Mouse (Mus musculus): ENCODE measurements around the gene Tubgcp3.
"Not testable (repeated sequence)": the region's sequence is repeated elsewhere in the genome, so short reads cannot be mapped to it uniquely, and the experiment has no call there.

Tubgcp3 gene

DNA sequence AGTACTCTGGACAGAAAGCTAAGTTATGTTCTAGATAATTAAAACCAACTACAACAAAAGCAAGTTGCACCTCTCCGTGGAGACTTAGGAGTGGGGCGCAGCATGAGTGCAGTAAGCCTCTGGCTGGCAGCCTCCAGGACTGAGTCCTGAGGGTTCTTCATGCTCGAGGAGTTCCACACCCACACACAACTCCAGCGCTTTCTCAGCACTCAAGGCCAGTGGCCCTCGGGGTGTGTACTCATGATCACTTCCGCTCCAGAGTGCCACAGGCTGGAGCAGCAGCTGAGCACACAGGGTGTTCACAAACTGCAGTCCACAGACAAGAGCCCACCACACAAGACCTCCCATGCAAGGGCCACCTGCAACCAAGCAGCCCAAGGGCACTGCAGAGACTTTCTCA lies 30.5 kb downstream of the Tubgcp3 start:
- DNase-seq (ENCODE audit: extremely low read depth, low read depth): no peak

DNA sequence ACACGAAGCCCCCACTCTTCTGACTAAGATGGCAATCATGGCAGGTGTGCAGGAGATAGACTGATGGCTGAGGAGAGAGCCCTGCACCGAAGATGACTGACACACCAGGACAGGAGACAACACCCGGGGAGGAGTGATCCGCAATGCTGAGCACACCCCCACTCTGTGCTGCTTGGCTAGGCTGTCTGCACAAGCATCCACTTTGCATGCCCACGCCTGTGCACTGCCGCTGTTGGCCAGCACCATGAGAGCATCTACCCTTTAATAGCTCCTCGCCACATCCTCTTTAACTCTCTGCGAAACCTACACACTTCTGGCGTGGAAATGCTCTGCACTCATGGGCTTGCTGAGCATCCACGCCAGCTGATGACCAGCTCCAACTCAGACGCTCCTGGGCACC lies 33.6 kb downstream of the Tubgcp3 start:
- DNase-seq (ENCODE audit: extremely low read depth, low read depth): no peak

DNA sequence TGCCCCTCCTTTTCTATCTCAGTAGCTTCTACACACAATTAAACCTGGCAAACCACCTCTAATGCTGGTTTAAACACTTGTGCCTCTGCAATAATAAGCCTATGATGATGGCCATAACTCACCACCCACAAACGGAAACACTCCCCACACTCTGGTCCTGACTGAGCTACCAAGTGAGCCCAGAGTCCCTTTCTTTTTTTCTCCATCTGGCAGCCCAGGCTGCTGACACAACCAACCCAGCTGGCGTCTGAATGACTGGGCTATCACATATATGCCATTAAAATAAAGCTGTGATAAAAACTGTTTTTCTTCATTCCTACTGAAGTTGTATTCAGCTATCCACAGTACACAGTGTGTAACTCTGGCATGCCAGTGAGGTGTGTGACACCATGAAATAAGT lies 36.7 kb downstream of the Tubgcp3 start:
- no peak for DNase-seq (ENCODE audit: extremely low read depth, low read depth)

DNA sequence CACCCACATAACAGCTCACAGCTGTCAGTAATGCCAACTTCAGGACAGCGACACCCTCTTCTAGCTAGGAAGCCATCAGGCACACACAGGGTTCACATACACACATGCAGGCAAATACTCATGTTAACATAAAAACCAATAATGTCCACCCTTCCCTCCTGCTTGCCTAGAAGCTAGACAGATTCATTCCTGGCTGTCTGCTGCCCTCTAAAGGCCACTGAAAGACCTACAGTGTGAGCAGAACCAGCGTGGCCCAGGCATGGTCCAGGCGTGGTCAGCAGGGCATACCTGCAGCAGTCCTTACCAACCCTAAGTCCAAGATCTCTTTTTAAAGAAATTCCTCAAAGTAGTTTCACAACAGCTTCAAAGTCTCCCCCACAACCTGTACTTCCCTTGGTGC lies 43.0 kb downstream of the Tubgcp3 start:
- DNase-seq (ENCODE audit: extremely low read depth, low read depth): peak; percentile 6

DNA sequence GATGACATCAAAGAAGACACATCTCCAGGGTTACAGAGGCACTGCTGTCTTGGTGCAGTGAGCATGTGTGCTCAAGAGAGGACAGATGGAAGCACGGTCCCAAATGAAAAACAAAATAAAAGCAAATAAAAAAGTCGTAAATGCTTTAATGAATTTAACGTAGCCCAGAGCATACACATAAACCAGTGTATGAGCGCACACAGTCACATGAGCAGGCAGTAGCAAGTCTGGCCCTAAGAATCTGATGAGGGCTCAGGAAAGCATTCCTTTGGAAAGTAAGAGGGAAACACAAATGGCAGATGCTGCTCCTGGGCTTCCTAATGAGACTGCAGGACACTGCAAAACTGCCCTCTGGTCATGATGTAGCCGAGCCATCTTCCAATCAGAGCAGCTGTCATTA lies 46.2 kb downstream of the Tubgcp3 start:
- DNase-seq (ENCODE audit: extremely low read depth, low read depth): no peak

DNA sequence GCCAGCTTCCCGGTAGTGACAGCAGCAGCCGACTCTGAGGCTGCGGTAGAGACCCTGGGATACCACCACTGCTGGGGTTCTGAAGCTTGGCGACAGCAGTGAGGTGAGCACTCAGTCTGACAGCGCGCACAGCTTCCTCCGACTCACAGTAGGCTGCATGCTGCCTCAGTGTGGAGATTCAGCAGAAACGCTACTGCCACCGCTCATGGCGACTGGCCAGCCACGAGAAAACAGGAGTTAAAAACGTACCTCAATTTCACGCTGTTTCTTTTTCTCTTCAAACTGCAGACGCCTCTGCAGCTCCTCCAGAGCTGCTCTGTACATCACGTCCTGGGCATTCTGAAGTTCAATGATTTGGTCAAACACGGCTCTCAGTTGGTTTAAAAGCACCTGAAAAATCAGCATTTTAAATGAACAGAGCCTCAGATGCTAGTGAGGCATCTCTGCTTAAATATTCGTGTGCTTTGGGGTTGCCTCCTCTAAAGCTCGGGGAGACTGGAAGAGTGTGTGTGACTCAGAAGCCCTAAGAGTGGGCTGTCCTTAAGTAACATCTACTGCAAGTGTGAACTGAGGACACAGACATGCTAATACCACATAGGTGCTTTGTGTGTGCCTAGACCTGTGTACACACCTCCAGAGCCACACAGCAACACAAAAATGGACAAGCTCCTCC lies 50.4 kb downstream of the Tubgcp3 start:
- DNase-seq (ENCODE audit: extremely low read depth, low read depth): no peak

DNA sequence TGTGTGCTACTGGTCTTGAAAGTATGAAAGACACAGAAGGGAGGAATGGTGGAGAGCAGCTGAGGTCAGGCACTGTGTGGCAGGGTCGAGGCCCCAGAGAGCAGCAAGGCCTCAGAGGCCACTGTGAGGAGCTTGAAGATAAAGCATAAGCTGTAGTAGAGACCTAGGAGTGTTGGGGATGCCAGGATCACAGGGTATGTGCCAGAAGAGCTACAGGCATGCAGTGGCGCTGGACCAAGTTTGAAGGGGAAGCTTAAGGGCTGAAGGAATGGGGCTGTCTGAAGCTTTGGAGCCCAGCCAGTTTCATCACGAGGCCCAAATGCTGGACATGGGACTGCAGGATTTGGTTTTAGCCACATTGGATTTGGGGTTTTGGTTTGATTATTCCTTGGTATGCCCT lies 54.7 kb downstream of the Tubgcp3 start:
- DNase-seq (ENCODE audit: extremely low read depth, low read depth): not testable (repeated sequence)

DNA sequence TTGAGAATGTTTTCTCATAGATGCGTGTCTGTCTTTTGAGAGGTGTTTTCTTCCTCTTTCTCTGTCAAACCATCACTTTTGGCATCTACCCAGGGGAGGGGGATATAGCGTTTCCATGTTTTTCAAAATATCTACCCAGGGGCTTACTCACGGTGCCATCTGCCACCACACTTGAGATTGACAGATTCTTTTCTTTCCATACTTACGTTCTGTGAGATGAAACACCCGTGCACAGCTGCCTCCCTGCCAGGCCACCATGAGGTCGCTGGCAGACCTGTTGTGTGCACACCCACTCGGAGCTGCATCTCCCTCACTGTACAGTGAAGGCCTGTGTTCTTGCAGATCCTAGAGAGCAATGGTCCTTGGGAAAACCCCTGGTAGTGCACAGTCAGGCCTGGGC lies 58.8 kb downstream of the Tubgcp3 start:
- DNase-seq (ENCODE audit: extremely low read depth, low read depth): no peak

DNA sequence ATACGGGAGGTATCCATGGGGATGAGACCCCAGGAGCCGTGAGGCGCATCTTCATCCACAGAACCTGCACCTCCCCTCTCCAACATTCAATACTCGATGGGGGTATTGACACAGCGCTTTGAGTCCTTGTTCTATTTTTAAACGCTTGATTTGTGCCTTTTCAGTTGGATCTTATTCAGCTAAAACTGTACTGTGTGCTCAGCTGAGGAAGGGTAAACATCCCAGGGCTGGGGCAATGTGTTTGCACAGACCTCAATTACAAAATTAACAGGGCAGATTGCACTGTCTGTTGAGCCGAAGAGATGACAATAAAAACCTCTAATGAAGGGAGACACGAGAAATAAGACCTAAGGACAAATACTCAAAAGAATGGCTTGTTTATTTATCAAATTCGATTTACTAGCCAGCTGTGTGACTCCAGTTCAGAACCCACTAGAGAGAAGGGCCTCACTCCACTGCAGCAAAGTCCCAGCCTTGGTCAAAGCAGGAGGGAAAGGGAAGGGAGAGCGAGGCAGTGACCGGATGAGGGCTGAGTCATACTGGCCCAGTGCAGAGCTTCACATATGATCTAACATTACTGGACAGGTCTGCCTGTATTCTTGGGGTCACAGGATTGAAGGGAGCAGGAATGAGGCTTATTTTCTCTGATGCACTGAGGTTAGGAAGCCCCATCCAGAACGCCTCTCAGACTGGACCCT lies 62.1 kb downstream of the Tubgcp3 start:
- no peak for DNase-seq (ENCODE audit: extremely low read depth, low read depth)

DNA sequence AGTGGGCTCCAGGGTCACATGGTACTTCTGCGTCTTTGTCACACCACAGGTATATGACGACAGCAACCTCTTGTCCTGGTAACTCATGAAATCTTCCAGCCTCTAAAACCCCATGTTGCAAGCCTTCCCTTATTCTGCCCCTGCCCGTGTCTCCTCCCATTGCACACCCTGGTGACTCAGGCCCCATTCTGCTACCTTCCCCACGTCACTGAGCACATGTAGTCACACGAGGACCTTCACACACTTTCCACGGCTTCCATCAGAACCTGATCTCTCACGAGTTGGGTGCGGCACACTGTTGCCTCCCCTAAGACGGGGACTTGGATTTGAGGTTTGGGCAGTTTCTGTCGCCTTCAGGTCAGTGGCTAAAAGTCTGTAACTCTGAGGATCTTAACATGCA lies 63.2 kb downstream of the Tubgcp3 start:
- no peak for DNase-seq (ENCODE audit: extremely low read depth, low read depth)

DNA sequence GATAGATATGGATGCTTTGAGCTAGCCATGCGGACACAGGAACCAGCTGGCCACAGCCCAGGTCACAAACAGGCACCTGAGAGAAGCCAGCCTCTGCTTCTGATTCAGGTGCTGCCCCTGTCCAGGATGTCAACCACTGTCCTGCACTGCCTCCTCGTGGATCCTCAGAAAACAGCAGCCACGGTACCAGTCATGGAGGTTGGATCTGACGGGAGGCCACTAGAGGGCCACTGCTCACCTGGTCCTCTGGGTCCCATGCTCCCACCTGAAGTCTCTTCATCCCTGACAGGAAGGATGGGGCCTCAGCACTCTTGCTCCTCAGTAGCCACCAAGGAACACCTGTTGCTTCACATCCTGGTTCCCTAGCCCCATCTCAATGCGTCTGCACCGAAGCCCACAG lies 64.8 kb downstream of the Tubgcp3 start:
- peak; percentile 7 for DNase-seq (ENCODE audit: extremely low read depth, low read depth)

DNA sequence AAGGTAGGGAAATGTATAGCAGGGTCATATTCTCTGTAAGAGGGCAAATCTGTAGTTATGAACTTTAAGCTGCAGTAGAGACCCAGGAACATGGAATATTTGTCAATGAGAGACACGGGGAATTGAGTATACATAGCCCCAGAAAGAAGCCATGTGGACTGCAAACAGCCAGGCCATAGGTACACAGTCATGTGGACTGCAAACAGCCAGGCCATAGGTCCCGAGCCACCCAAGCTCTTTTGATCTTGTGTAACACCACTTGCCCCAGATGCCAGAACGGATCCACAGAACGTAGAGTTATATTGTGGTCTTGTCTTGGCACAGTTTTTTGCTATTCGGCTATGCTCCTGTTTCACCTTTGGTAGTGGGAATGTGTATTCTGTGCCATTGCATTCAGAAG lies 88.3 kb downstream of the Tubgcp3 start:
- DNase-seq (ENCODE audit: extremely low read depth, low read depth): no peak

DNA sequence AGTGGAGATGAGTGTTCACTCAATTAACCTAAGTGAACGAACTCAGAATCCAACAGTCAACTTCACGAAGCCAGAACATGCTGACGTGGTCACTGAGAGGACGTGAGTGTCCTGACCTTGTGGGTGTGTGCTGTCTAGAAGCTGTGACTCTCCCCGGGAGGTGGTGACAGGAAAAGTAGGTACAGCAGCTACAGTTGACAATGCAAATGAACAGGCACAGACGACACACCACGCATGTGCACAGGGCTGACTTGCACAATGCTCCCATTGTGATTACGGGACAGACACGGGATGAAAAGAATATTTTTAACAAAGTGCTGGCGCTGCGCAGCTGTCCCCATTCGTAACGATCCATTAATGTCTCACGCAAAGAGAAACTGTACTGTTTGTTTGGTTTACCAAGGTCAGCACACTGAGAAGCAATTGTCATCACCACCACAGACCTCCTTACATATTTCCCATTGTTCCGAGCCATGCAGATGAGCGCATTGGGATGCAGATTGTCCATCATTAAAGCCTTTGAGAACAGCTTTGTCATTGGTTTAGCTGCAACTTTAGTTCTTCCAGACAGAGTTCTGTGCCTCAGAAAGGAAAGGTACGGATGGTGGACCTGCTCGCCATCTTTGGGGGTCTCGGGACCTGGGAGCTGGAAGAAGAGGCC lies 92.6 kb downstream of the Tubgcp3 start:
- DNase-seq (ENCODE audit: extremely low read depth, low read depth): not testable (repeated sequence)

DNA sequence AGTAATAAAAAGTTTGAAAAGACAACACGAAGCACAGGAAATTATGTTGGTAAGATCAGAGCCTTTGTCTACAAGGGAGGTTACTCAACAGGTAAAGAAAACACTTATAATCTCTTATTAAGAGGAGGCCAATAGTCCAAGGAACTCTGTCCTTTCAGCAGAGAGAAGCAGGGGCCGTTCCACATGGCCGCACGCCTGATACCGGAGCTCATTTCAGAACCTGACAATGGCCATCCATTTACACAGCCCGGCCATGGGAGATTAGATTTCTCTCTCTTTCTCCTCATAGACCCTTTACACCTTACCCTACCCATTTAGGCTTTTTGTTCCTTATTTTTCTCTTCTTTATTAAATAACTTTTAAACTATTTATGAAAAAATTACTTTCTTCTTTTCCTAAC lies 95.3 kb downstream of the Tubgcp3 start:
- DNase-seq (ENCODE audit: extremely low read depth, low read depth): no peak

DNA sequence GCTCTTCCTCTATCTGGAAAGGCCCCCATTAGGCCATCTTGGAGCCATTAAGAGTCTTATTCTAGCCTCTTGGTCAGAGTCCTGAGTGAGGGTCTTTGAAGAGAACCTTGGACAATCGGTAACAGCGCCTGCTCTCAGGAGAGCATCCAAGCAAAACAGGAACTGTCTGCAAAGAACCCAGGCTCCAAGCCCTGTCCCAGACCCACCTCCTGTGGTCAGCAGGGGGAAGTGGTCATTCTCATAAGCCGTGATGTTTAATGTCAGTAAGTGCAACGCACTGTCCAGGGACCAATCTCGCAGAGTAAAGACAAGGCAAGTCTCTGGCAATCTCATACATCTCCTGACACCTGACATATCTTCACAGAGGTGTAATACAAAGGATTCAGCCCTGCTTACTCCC lies 96.0 kb downstream of the Tubgcp3 start:
- no peak for DNase-seq (ENCODE audit: extremely low read depth, low read depth)

DNA sequence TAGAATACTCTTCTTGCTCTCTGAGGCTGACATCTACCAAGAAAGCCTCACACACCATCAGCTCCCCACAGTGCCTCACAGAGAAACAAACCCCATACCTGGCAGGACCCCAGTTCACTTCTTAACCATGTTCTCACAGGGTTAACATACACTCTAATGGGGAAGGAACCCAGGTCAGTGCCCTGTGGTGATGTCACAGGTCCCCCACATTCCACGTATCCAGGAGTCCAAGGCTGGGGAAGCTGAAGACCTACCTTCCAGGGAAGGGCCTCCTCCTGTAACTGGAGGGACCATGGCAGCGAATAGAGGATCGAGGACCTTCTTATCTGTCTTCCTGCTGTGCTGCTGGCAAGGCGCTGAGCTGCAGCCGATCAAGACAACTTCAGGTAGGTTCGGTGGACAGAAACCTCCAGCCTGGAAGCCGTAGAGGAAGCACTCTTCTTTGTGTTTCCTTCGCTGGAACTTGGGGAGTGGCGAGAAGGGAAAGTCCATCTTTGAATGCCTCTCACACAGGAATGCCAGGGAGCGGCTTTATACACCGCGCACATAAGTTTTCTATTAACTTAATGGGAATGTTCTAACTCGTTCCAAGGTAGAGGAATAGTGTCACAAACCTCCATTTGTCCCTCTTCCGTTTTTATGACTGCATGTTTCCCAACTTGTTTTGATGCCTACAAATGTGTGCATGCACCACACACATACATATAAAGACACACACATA lies 99.1 kb downstream of the Tubgcp3 start, which contains the start of gene Spaca7:
Gene Spaca7 (plus strand): TSS at position 216 of the 721 bp plus-strand sequence.
- no peak for DNase-seq (ENCODE audit: extremely low read depth, low read depth)

DNA sequence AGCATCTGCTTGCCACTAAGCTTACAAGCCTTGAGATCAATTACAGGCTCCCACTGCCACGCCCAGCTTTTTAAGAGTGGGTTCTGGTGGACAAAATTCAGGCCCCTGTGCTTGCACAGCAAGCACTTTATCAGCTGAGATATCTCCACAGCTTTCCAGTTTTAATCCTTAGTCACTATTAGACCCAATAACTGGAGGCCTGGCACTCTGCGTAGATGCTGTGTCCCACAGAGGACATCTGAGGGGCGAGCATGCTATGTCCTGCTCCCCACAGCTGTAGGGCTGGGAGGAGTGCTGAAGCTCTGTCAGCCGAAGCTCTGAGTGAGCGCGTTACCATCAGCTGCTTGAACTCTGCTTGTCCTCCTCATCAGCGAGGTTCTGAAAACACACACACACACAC lies 105.5 kb downstream of the Tubgcp3 start:
- DNase-seq (ENCODE audit: extremely low read depth, low read depth): no peak

DNA sequence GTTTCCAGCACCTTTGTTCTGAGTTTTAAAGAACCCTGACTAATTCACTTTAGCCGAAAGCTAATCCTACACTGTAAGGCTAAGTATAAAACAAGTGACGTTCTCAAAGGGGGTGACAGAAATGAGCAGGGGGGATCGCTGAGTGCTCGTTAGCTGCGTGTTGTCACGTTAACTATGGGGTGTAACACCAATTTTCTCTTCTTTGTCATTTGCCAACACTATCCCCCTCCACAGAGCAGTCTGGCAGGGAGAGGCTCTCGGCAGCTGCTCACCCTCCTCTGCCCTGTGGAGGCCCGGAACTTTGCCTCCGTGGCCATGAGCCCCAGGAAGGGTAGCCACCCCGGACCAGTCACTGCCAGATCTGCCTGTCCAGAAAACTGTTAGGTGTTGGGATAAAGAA lies 106.6 kb downstream of the Tubgcp3 start:
- DNase-seq (ENCODE audit: extremely low read depth, low read depth): no peak

DNA sequence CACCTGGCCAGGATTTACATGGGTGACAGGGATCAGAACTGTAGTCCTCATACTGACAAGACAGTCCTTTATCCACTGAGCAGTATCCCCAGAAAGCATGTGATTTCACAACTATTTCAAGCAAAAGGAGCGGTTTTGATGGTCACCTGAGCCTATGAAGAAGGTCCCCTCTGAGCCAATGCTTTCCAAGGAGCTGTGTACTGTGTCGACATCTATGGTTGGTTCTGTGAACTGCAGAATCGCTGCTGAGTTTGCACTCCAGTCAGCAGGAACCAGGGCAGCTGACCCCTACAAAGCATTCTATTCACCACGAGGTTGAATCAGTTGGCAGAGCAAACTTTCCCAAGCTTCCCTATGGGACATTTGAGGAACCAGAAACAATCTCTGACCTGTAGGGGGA lies 107.7 kb downstream of the Tubgcp3 start:
- no peak for DNase-seq (ENCODE audit: extremely low read depth, low read depth)
